Mouse (Mus musculus): ENCODE results near the gene Fbln1. TPM values are rescaled to one million over a fixed set of nuclear protein-coding genes. Genes with fewer than 3 reads are reported as not detected.

Fbln1 gene
- polyA plus RNA-seq, 1 experiment = 12.4 TPM

- Histone ChIP-seq H3K4me3 (ENCODE audit: control insufficient read depth, low read depth, low read length) (no peak overlapping the region), H3K4me1 (ENCODE audit: control insufficient read depth, insufficient read depth, low read length) (no peaks in the 10 kb centered on the region), H3K27me3 (ENCODE audit: control insufficient read depth, insufficient read depth, low read length) (no peaks in the 10 kb centered on the region), H3K27ac (ENCODE audit: control insufficient read depth, insufficient read depth, low read depth, low read length) (no peak overlapping the region), H3K36me3 (ENCODE audit: control insufficient read depth, insufficient read depth, low read length) (no peaks in the 10 kb centered on the region)
- TF ChIP-seq CTCF (IDR thresholded peaks at IDR 0.05; ENCODE audit: control insufficient read depth, insufficient read depth, insufficient replicate concordance, low read depth, low read length) = no peak
- no peak for TF ChIP-seq POLR2A (IDR thresholded peaks at IDR 0.05; ENCODE audit: control insufficient read depth, low read depth, low read length)
Measured at GRCm38 (mm10) chr15:85172054-85172453, 33.7 kb upstream of the Fbln1 start.

- Histone ChIP-seq H3K36me3 (ENCODE audit: control insufficient read depth, insufficient read depth, low read length) (no peaks in the 10 kb centered on the region), H3K27ac (ENCODE audit: control insufficient read depth, insufficient read depth, low read depth, low read length) (no peak overlapping the region)
- no peak for TF ChIP-seq CTCF (IDR thresholded peaks at IDR 0.05; ENCODE audit: control insufficient read depth, insufficient read depth, insufficient replicate concordance, low read depth, low read length)
- TF ChIP-seq POLR2A (IDR thresholded peaks at IDR 0.05; ENCODE audit: control insufficient read depth, low read depth, low read length) = no peak
Measured at GRCm38 (mm10) chr15:85173425-85173824, 32.3 kb upstream of the Fbln1 start.

GRCm38 (mm10) chr15:85174060-85174459 is 31.7 kb upstream of the Fbln1 start:
- Histone ChIP-seq H3K27me3 (ENCODE audit: control insufficient read depth, insufficient read depth, low read length) (no peaks in the 10 kb centered on the region), H3K36me3 (ENCODE audit: control insufficient read depth, insufficient read depth, low read length) (no peaks in the 10 kb centered on the region), H3K4me3 (ENCODE audit: control insufficient read depth, low read depth, low read length) (no peak overlapping the region), H3K4me1 (ENCODE audit: control insufficient read depth, insufficient read depth, low read length) (no peaks in the 10 kb centered on the region), H3K27ac (ENCODE audit: control insufficient read depth, insufficient read depth, low read depth, low read length) (no peak overlapping the region)
- TF ChIP-seq POLR2A (IDR thresholded peaks at IDR 0.05; ENCODE audit: control insufficient read depth, low read depth, low read length) (no peak), CTCF (IDR thresholded peaks at IDR 0.05; ENCODE audit: control insufficient read depth, insufficient read depth, insufficient replicate concordance, low read depth, low read length) (no peak)

More at GRCm38 (mm10) chr15:85173425-85173824, 32.3 kb upstream of the Fbln1 start:
- H3K4me3 ChIP-seq (ENCODE audit: control insufficient read depth, low read depth, low read length) = no peak overlapping the region
- no peaks in the 10 kb centered on the region for H3K27me3 ChIP-seq (ENCODE audit: control insufficient read depth, insufficient read depth, low read length)
- H3K4me1 ChIP-seq (ENCODE audit: control insufficient read depth, insufficient read depth, low read length) = no peaks in the 10 kb centered on the region

GRCm38 (mm10) chr15:85177576-85177975 is 28.2 kb upstream of the Fbln1 start:
- TF ChIP-seq POLR2A (IDR thresholded peaks at IDR 0.05; ENCODE audit: control insufficient read depth, low read depth, low read length) (no peak), CTCF (IDR thresholded peaks at IDR 0.05; ENCODE audit: control insufficient read depth, insufficient read depth, insufficient replicate concordance, low read depth, low read length) (no peak)
- H3K4me3 ChIP-seq (ENCODE audit: control insufficient read depth, low read depth, low read length) = no peak overlapping the region
- H3K27me3 ChIP-seq (ENCODE audit: control insufficient read depth, insufficient read depth, low read length) = no peaks in the 10 kb centered on the region
- no peaks in the 10 kb centered on the region for H3K4me1 ChIP-seq (ENCODE audit: control insufficient read depth, insufficient read depth, low read length)
- no peak overlapping the region for H3K27ac ChIP-seq (ENCODE audit: control insufficient read depth, insufficient read depth, low read depth, low read length)
- H3K36me3 ChIP-seq (ENCODE audit: control insufficient read depth, insufficient read depth, low read length) = no peaks in the 10 kb centered on the region

GRCm38 (mm10) chr15:85178172-85178571 is 27.6 kb upstream of the Fbln1 start:
- no peaks in the 10 kb centered on the region for H3K36me3 ChIP-seq (ENCODE audit: control insufficient read depth, insufficient read depth, low read length)
- no peak for TF ChIP-seq POLR2A (IDR thresholded peaks at IDR 0.05; ENCODE audit: control insufficient read depth, low read depth, low read length)
- H3K27me3 ChIP-seq (ENCODE audit: control insufficient read depth, insufficient read depth, low read length) = no peaks in the 10 kb centered on the region
- no peaks in the 10 kb centered on the region for H3K4me1 ChIP-seq (ENCODE audit: control insufficient read depth, insufficient read depth, low read length)
- H3K27ac ChIP-seq (ENCODE audit: control insufficient read depth, insufficient read depth, low read depth, low read length) = no peak overlapping the region
- H3K4me3 ChIP-seq (ENCODE audit: control insufficient read depth, low read depth, low read length) = no peak overlapping the region

GRCm38 (mm10) chr15:85179528-85180180 is 26.1 kb upstream of the Fbln1 start:
- Histone ChIP-seq H3K27me3 (ENCODE audit: control insufficient read depth, insufficient read depth, low read length) (no peaks in the 10 kb centered on the region), H3K36me3 (ENCODE audit: control insufficient read depth, insufficient read depth, low read length) (no peaks in the 10 kb centered on the region), H3K4me1 (ENCODE audit: control insufficient read depth, insufficient read depth, low read length) (no peaks in the 10 kb centered on the region), H3K4me3 (ENCODE audit: control insufficient read depth, low read depth, low read length) (no peak overlapping the region), H3K27ac (ENCODE audit: control insufficient read depth, insufficient read depth, low read depth, low read length) (no peak overlapping the region)
- no peak for TF ChIP-seq POLR2A (IDR thresholded peaks at IDR 0.05; ENCODE audit: control insufficient read depth, low read depth, low read length)
- no peak for TF ChIP-seq CTCF (IDR thresholded peaks at IDR 0.05; ENCODE audit: control insufficient read depth, insufficient read depth, insufficient replicate concordance, low read depth, low read length)

- Histone ChIP-seq H3K4me1 (ENCODE audit: control insufficient read depth, insufficient read depth, low read length) (no peaks in the 10 kb centered on the region), H3K4me3 (ENCODE audit: control insufficient read depth, low read depth, low read length) (no peak overlapping the region), H3K27me3 (ENCODE audit: control insufficient read depth, insufficient read depth, low read length) (no peaks in the 10 kb centered on the region), H3K27ac (ENCODE audit: control insufficient read depth, insufficient read depth, low read depth, low read length) (no peak overlapping the region), H3K36me3 (ENCODE audit: control insufficient read depth, insufficient read depth, low read length) (no peaks in the 10 kb centered on the region)
- TF ChIP-seq CTCF (IDR thresholded peaks at IDR 0.05; ENCODE audit: control insufficient read depth, insufficient read depth, insufficient replicate concordance, low read depth, low read length) (no peak), POLR2A (IDR thresholded peaks at IDR 0.05; ENCODE audit: control insufficient read depth, low read depth, low read length) (no peak)
Measured at GRCm38 (mm10) chr15:85180368-85180767, 25.4 kb upstream of the Fbln1 start.

Measured in testis, adult 2 months (tissue).